9 mouse cellular contexts compared by ENCODE assay signal in genomic region chr11:57727303-57727969, GRCm38 (mm10).
DNase-seq lines count a peak whose midpoint lies in the region; ATAC-seq and TF ChIP-seq lines count a peak whose summit lies in the region.
"Had no signal": no experiment of that assay in that cellular context is flagged by ENCODE, and none has a peak within 500 bp of the region (broad histone marks: within the 10 kb centered on the region; RNA-seq: fewer than 3 reads in every experiment).

No protein-coding gene starts in this region.

- H3K9me3 ChIP-seq in kidney, postnatal 0 days (replicated peaks; ENCODE audit: low read length) = no peaks in the 10 kb centered on the region
- H3K9me3 ChIP-seq in neural tube, embryonic 14.5 days (ENCODE audit: control insufficient read depth, low read length) = no peaks in the 10 kb centered on the region
- H3K9me3 ChIP-seq: neural tube, embryonic 12.5 days had no signal

- H3K36me3 ChIP-seq in kidney, postnatal 0 days (ENCODE audit: insufficient read depth, low read length) = no peaks in the 10 kb centered on the region
- H3K36me3 ChIP-seq in neural tube, embryonic 14.5 days (ENCODE audit: control insufficient read depth, insufficient read depth, low read length) = no peaks in the 10 kb centered on the region
- H3K36me3 ChIP-seq in heart, adult 2 months (ENCODE audit: control insufficient read depth, insufficient read depth, low read length) = no peaks in the 10 kb centered on the region
- H3K36me3 ChIP-seq: neural tube, embryonic 12.5 days had no signal

- peak; percentile 79; the same call in 1 of the 2 replicates for ATAC-seq in kidney, postnatal 0 days (replicated peaks; ENCODE audit: low FRiP score, low read depth)
- peak; percentile 38; the same call in 1 of the 2 replicates for ATAC-seq in neural tube, embryonic 14.5 days (ENCODE audit: low read depth)

- intact Hi-C loops in left cerebral cortex, postnatal 4 days (cut with DNase I) = no loop called here
- intact Hi-C loops in heart, adult 2 months (cut with DNase I) = no loop called here

- H3K4me3 ChIP-seq in kidney, postnatal 0 days (replicated peaks; ENCODE audit: low read depth, low read length) = no peak overlapping the region
- no peak overlapping the region for H3K4me3 ChIP-seq in neural tube, embryonic 14.5 days (ENCODE audit: low read depth, low read length)
- H3K4me3 ChIP-seq in heart, adult 2 months = no peak overlapping the region
- H3K4me3 ChIP-seq: neural tube, embryonic 12.5 days had no signal

- TF ChIP-seq EP300 in heart, adult 2 months (IDR thresholded peaks at IDR 0.05; ENCODE audit: insufficient read depth, low read depth, low read length) = no peak

- peak; percentile 13 for DNase-seq in embryo, embryonic 10.5 days (ENCODE audit: low spot score)
- no peak for DNase-seq in embryo, embryonic 11 days
- DNase-seq in frontal cortex, postnatal 36 days (ENCODE audit: low spot score in 2 of 2) = peak; percentile 30 to 53
- peak; percentile 61 for DNase-seq in kidney, postnatal 0 days (ENCODE audit: low spot score)
- DNase-seq in left cerebral cortex, postnatal 4 days = peak; percentile 77
- DNase-seq in heart, adult 2 months = no peak
- DNase-seq in heart, adult 8-10 months (ENCODE audit: low spot score) = no peak

- TF ChIP-seq POLR2A in heart, adult 2 months (IDR thresholded peaks at IDR 0.05; ENCODE audit: insufficient read depth, low read depth, low read length) = no peak

- WGBS in kidney, postnatal 0 days = 36% methylated on average over 9 of the region's 9 CpGs
- WGBS in neural tube, embryonic 14.5 days = 55% methylated on average over 9 of the region's 9 CpGs
- WGBS in heart, adult 2 months = 73% methylated on average over 9 of the region's 9 CpGs

- no peaks in the 10 kb centered on the region for H3K27me3 ChIP-seq in kidney, postnatal 0 days (ENCODE audit: insufficient read depth, low read length)
- H3K27me3 ChIP-seq in neural tube, embryonic 14.5 days (ENCODE audit: control insufficient read depth, insufficient read depth, low read length) = no peaks in the 10 kb centered on the region
- no peaks in the 10 kb centered on the region for H3K27me3 ChIP-seq in heart, adult 2 months (ENCODE audit: control insufficient read depth, insufficient read depth, low read length)
- H3K27me3 ChIP-seq: neural tube, embryonic 12.5 days had no signal

- no peak overlapping the region for H3K4me2 ChIP-seq in kidney, postnatal 0 days (ENCODE audit: low read length)
- H3K4me2 ChIP-seq in neural tube, embryonic 14.5 days (ENCODE audit: low read depth, low read length) = no peak overlapping the region
- H3K4me2 ChIP-seq: neural tube, embryonic 12.5 days had no signal

- peaks cover 8% of the 10 kb centered on the region; the same call in 1 of the 2 replicates for H3K4me1 ChIP-seq in kidney, postnatal 0 days (replicated peaks; ENCODE audit: insufficient read depth, low read length)
- H3K4me1 ChIP-seq in neural tube, embryonic 14.5 days (ENCODE audit: control insufficient read depth, insufficient read depth, low read length) = no peaks in the 10 kb centered on the region
- H3K4me1 ChIP-seq in heart, adult 2 months (ENCODE audit: control insufficient read depth, insufficient read depth, low read length) = 0 out of 2 replicates have a peak, but pooled peaks cover 1% of the 10 kb centered on the region

- no peak for TF ChIP-seq CTCF in kidney, postnatal 0 days (IDR thresholded peaks at IDR 0.05; ENCODE audit: low read depth)
- TF ChIP-seq CTCF in heart, adult 2 months (IDR thresholded peaks at IDR 0.05) = no peak

- no peaks in the 10 kb centered on the region for H3K79me2 ChIP-seq in heart, adult 2 months (replicated peaks; ENCODE audit: control insufficient read depth, insufficient read depth, low read length)

- no peak overlapping the region for H3K9ac ChIP-seq in kidney, postnatal 0 days (ENCODE audit: low read depth, low read length)
- H3K9ac ChIP-seq in neural tube, embryonic 14.5 days (replicated peaks; ENCODE audit: low read depth, low read length) = no peak overlapping the region
- H3K9ac ChIP-seq in heart, adult 2 months (ENCODE audit: low read depth, low read length) = no peak overlapping the region
- H3K9ac ChIP-seq: neural tube, embryonic 12.5 days had no signal

- H3K27ac ChIP-seq in kidney, postnatal 0 days = no peak overlapping the region
- no peak overlapping the region for H3K27ac ChIP-seq in neural tube, embryonic 14.5 days (ENCODE audit: low read depth, low read length)
- no peak overlapping the region for H3K27ac ChIP-seq in heart, adult 2 months
- H3K27ac ChIP-seq: neural tube, embryonic 12.5 days had no signal

Comparison
In these comparisons a context has a peak if more than half of its experiments do, and no peak if none do; other contexts are left out.
1. DNase-seq: peak in embryo, embryonic 10.5 days (single experiment), frontal cortex, postnatal 36 days (2 of 2), kidney, postnatal 0 days (single experiment) and left cerebral cortex, postnatal 4 days (single experiment); none in embryo, embryonic 11 days (single experiment), heart, adult 2 months (0 of 2) and heart, adult 8-10 months (single experiment).